Mouse (Mus musculus) heart, adult 18-20 months (tissue): ENCODE data around the gene Hist1h3f. TPM values are rescaled to one million over a fixed set of nuclear protein-coding genes. Genes with fewer than 3 reads are reported as not detected.
"Not testable (repeated sequence)": the region's sequence is repeated elsewhere in the genome, so short reads cannot be mapped to it uniquely, and the experiment has no call there.

Experiments used
- DNase-seq, 2 experiments: peaks; one replicate each; pipeline ENCODE4 v3.0.0; 2021 to 2022; ENCODE audit warnings: mixed read lengths in 1 of 2
- total RNA-seq, 2 experiments: library from RNA; stranded (reverse); gene quantifications; 2 replicates each; pipeline ENCODE4 v1.2.3; 2021

Gene Hist1h3f
- total RNA-seq, 2 experiments from 2014 or later: 4.9 to 6.3 TPM

DNA sequence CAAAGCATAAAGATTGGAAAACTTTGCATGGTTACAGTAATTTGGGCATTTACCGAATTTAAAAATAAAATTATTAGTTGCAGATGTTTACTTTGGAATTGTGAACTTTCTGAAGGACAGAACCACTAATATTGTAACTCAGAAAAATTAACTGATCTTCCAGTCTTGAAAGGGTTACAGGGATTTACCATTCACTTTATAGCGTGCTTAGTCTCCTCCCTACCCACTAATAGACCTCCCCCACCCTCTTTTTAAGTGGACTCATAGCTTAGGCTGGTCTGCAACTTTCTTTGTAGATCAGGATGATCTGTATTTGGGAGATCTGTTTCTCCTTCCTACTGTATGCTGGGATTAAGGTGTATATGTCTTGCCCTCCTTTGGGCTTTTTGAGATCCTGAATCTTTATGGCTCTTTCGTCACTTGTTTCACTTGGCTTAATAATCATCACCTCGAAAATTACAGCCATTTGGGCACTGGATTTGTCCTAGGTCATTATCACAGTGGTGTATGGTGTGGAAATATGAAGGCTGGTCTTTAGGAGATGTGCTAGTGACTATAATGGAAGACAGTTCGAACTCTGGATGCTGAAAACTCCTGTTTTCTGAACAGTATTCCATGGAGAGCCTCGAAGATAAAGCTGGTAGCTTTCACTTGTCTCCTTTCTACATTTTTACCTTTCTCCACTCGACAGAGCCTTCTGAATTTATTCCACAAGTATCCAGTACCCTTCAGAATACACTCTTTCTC, 7.6 kb upstream of the Hist1h3f start:
- DNase-seq: no peak

GRCm38 (mm10) chr13:23537006-23537710, 6.7 kb upstream of the Hist1h3f start:
- no peak for DNase-seq

- no peak for DNase-seq
Measured at GRCm38 (mm10) chr13:23538249-23538648, 5.6 kb upstream of the Hist1h3f start.

GRCm38 (mm10) chr13:23539821-23540220, 4.0 kb upstream of the Hist1h3f start:
- not testable (repeated sequence) for DNase-seq

- no peak for DNase-seq
Measured at GRCm38 (mm10) chr13:23541497-23541896, 2.4 kb upstream of the Hist1h3f start.

- DNase-seq: not testable (repeated sequence)
Measured at GRCm38 (mm10) chr13:23542225-23542980, 1.4 kb upstream of the Hist1h3f start.

GRCm38 (mm10) chr13:23542999-23543607, 749 bp upstream of the Hist1h3f start, which contains the start of gene Hist1h2bh:
Hist1h2bh (minus strand) TSS chr13:23543392.
- peak; percentile 81 to 91 for DNase-seq

DNA sequence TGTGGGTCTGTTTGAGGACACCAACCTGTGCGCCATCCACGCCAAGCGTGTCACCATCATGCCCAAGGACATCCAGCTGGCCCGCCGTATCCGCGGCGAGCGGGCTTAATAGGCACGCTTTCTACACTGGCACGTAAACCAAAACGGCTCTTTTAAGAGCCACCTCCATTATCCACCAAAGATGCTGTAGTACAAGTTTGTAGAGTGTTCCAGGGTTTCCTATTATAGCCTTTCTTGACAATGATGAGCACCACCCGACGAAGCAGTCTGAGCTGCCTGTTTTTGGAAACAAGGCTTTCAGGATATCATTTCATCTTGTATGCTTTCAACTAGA, 902 bp downstream of the Hist1h3f start:
- DNase-seq: not testable (repeated sequence)

DNA sequence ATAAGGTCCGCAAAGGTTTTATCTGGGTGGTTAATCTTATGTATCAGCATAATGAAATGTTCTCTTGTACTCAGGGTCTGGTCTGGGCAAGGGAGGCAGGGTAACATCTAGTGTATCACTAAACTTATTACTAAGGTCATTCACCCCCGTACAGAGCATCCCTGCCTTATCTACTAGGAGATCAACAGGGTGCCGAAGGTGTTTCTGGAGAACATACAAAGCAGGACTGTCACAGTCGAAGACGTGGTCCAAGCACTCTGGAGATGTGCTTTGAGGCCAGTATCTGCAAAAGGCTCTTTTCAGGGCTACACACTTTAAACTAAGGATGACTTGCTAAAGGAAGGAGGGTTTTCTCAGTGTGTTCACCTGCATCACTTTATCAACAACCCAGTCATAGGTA, 2.8 kb downstream of the Hist1h3f start:
- no peak for DNase-seq

GRCm38 (mm10) chr13:23550761-23551145, 6.9 kb downstream of the Hist1h3f start:
- DNase-seq: no peak

GRCm38 (mm10) chr13:23551146-23551834, 7.4 kb downstream of the Hist1h3f start, which contains the start of gene Hist1h4f:
Hist1h4f (minus strand) TSS chr13:23551648.
- peak; percentile 85 to 90 for DNase-seq

DNA sequence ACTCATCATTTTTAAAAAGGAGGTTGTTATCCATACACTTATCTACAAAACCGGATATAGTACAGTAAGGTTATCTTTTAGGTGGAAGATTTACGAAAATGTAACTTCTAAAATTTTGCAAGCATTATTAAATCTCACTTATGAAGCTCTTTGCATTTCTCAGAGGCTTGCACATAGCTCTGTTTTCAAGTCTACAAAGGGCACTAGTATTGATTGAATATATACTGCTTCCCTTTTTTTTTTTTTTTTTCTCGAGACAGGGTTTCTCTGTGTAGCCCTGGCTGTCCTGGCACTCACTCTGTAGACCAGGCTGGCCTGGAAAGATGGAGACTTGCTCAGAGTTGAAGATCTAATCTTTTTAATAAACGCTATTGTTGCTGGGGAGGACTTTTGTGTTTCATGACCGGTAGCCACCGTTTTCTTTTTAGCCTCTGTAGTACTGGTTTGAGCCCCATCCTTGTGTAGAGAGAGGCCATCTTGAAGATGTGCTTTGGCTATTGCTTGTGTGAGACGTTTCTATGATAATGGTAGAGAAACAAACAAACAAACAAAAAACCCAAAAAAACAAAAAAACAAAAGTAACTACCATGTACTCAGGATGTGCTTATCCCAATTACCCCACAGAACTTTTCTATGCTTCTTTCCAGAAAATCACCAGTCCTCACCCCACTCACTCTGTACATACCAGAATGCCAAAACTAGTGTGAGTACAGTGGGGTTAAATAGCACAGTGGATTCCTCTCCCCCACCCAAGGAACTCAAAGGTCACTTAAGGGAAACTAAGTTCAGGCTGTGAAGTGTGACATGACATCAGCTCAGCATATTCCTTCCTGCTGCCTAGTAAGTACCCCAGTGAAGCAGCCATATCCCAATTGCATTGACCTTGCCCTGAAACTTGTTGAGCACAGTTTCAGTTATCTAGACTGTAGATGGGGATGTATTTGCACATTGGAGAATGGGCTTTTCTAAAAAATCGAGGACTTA, 8.4 kb downstream of the Hist1h3f start:
- no peak for DNase-seq

DNA sequence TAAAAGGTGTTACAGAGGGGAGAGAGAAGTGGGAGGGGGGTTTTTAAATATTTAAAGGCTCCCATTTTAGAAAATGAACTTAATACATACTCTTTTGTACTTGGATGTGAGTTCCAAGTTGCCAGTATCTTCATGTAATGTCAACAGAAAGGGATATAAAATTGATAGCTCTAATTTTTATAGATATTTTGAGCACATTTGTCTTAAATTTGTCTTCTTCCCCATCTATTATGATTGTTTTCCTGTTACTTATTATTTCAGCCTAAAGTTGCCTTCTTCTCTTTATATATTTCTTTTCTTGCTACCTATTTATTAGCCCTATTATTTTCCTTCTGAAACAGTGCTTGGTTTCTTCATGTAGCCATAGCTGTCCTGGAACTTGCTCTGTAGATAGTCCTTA, 9.1 kb downstream of the Hist1h3f start, which contains the start of gene Hist1h1d:
Gene Hist1h1d, plus strand, starts transcription at position 301 of the 400 bp plus-strand sequence.
- no peak for DNase-seq

DNA sequence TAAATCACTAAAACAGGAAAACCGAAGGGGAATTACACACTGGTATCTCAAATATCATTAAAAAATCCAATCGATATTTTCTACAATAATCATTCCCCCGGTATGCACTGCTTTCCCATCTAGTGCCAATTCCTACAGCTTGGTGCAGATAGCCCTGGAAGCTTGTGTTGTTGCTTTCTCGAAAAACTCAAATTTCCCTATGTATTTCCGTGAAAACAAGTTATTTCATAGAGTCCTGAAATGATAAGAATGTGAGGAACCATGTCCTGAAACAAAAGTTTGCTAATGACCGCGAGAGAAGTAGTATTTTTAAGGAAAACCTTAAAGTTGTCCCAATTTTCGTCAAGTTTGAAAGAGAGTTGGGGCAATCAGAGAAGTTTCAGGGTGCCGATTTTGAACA, 10.5 kb downstream of the Hist1h3f start:
- no peak for DNase-seq

DNA sequence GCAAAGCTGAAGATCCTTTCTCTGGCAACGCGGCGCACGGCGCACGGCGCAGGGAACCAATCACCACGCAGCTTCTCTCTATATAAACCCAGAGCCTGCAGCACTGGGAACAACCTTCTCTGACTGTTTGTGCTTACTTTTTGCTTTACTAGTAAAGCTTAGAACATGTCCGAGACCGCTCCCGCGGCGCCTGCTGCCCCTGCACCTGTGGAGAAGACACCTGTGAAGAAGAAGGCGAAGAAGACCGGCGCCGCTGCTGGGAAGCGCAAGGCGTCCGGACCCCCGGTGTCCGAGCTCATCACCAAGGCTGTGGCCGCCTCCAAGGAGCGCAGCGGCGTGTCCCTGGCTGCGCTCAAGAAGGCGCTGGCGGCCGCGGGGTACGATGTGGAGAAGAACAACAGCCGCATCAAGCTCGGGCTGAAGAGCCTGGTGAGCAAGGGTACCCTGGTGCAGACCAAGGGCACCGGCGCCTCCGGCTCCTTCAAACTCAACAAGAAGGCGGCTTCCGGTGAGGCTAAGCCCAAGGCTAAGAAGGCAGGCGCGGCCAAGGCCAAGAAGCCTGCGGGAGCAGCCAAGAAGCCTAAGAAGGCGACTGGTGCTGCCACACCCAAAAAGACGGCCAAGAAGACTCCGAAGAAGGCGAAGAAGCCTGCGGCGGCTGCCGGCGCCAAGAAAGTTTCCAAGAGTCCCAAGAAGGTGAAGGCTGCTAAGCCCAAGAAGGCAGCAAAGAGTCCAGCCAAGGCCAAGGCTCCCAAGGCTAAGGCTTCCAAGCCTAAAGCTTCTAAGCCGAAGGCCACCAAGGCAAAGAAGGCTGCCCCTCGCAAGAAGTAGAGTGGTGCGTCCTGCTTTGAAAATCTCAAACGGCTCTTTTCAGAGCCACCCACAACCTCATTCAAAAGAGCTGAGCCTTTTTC, 11.3 kb downstream of the Hist1h3f start:
- peak; percentile 75 to 76 for DNase-seq

GRCm38 (mm10) chr13:23555839-23556416, 12.1 kb downstream of the Hist1h3f start:
- peak; percentile 83 to 85 for DNase-seq

DNA sequence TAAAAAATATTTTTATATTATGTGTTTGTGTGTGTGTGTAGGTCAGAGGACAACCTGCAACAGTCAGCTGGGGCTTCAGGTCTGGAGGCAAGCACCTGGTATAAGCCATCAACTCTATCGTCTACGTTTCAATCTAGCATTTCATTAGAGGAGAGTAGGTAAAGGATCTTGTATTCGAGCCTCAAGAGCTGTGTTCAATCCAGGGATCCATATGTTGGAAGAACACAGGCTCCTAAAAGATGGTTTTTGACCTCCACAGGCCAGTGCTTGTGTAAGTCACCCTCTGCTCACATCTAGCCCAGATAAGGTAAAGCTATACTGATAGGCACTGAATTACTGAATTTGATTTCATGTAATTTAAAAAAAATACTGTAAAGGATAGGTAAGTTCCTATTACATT, 13.1 kb downstream of the Hist1h3f start:
- DNase-seq: no peak

GRCm38 (mm10) chr13:23560699-23561098, 16.8 kb downstream of the Hist1h3f start:
- not testable (repeated sequence) for DNase-seq

GRCm38 (mm10) chr13:23561531-23561882, 17.7 kb downstream of the Hist1h3f start:
- not testable (repeated sequence) for DNase-seq
